Mouse (Mus musculus) cerebellum, adult 2 months (tissue): ENCODE results near the gene Aspscr1. TPM values are rescaled to one million over a fixed set of nuclear protein-coding genes. Genes with fewer than 3 reads are reported as not detected.
A peak's percentile ranks its signal among the peaks of the same experiment; 100 is the strongest.

Experiments
- DNase-seq, 2 experiments: peaks; one replicate each; pipeline ENCODE4 v3.0.0; 2021
- H3K27ac ChIP-seq: fragments of 200-500 bp; 2 replicates; pipeline ENCODE4 v1.5.1; 2012; ENCODE audit warnings: low read length, control low read depth, inconsistent platforms; ENCODE audit not compliant: insufficient read depth
- H3K27me3 ChIP-seq: fragments of 200-500 bp; 2 replicates; pipeline ENCODE4 v1.6.1; 2012; ENCODE audit warnings: inconsistent platforms, mild to moderate bottlenecking, low read length, moderate library complexity; ENCODE audit not compliant: control insufficient read depth, insufficient read depth
- H3K4me1 ChIP-seq: fragments of 200-500 bp; 2 replicates; pipeline ENCODE4 v1.6.1; 2011; ENCODE audit warnings: low read length; ENCODE audit not compliant: control insufficient read depth, insufficient read depth
- H3K4me3 ChIP-seq: fragments of 200-500 bp; replicated peaks from 2 replicates; pipeline ENCODE3; 2011; ENCODE audit warnings: mild to moderate bottlenecking, low read depth, low read length, control low read depth; ENCODE audit not compliant: insufficient read depth
- CTCF ChIP-seq: fragments of 200-500 bp; IDR thresholded peaks from 2 replicates; pipeline ENCODE4 v1.5.1; 2011; ENCODE audit warnings: low read depth, mild to moderate bottlenecking, control low read depth, low read length, moderate library complexity, borderline replicate concordance; ENCODE audit not compliant: insufficient read depth
- POLR2A ChIP-seq: fragments of 200-500 bp; IDR thresholded peaks from 2 replicates; pipeline ENCODE4 v1.6.1; 2011; ENCODE audit warnings: low read length, control low read depth, borderline replicate concordance; ENCODE audit not compliant: insufficient read depth
- WGBS: fragments of 180-500 bp; shearing (Covaris S2); methylation state at CpG from one replicate; pipeline ENCODE4 v1.1.7; 2018; 5-methylcytosine and 5-hydroxymethylcytosine counted together
- polyA plus RNA-seq: library from polyadenylated mRNA; depleted of rRNA; stranded (reverse); fragments of >200 nt; gene quantifications from 2 replicates; pipeline ENCODE4 v1.2.3, GENCODE M21; 2012

The Aspscr1 gene
- polyA plus RNA-seq, 1 experiment = 56.1 TPM

GRCm38 (mm10) chr11:120714546-120714945 lies 41.8 kb downstream of the Aspscr1 start:
- Histone ChIP-seq H3K4me1 (peaks cover 12% of the 10 kb centered on the region), H3K27me3 (no peaks in the 10 kb centered on the region), H3K27ac (no peak overlapping the region), H3K4me3 (peak overlapping the region; percentile 80)
- TF ChIP-seq POLR2A (no peak), CTCF (no peak)
- DNase-seq = no peak
- WGBS = 43% methylated on average over 10 of the region's 10 CpGs

- no peak overlapping the region for H3K27ac ChIP-seq
- no peak for TF ChIP-seq CTCF
- no peak for TF ChIP-seq POLR2A
- H3K4me3 ChIP-seq = no peak overlapping the region
- 61% methylated on average over 9 of the region's 9 CpGs for WGBS
- H3K27me3 ChIP-seq = no peaks in the 10 kb centered on the region
- DNase-seq = no peak
- peaks cover 12% of the 10 kb centered on the region for H3K4me1 ChIP-seq
Observed at GRCm38 (mm10) chr11:120715131-120715530, 42.4 kb downstream of the Aspscr1 start.

- Histone ChIP-seq H3K4me3 (no peak overlapping the region), H3K4me1 (peaks cover 11% of the 10 kb centered on the region), H3K27ac (no peak overlapping the region), H3K27me3 (no peaks in the 10 kb centered on the region)
- DNase-seq = no peak
- 64% methylated on average over 9 of the region's 9 CpGs for WGBS
- TF ChIP-seq CTCF = no peak
Observed at GRCm38 (mm10) chr11:120719242-120719641, 46.5 kb downstream of the Aspscr1 start.

GRCm38 (mm10) chr11:120719841-120720376 lies 47.1 kb downstream of the Aspscr1 start:
- Histone ChIP-seq H3K4me3 (no peak overlapping the region), H3K4me1 (peaks cover 5% of the 10 kb centered on the region; the same call in 1 of the 2 replicates), H3K27ac (no peak overlapping the region), H3K27me3 (no peaks in the 10 kb centered on the region)
- TF ChIP-seq POLR2A (no peak), CTCF (no peak)
- WGBS = 53% methylated on average over 13 of the region's 13 CpGs
- DNase-seq = peak in 1 of 2 experiments; percentile 27

- no peak overlapping the region for H3K27ac ChIP-seq
- H3K27me3 ChIP-seq = no peaks in the 10 kb centered on the region
- WGBS = 4% methylated on average over 17 of the region's 17 CpGs
- DNase-seq = peak; percentile 87 to 94
- H3K4me3 ChIP-seq = peak overlapping the region; percentile 52
- H3K4me1 ChIP-seq = peaks cover 5% of the 10 kb centered on the region; the same call in 1 of the 2 replicates
- peak; percentile 99 for TF ChIP-seq CTCF
- no peak for TF ChIP-seq POLR2A
Observed at GRCm38 (mm10) chr11:120720450-120720849, 47.7 kb downstream of the Aspscr1 start.

- 1% methylated on average over 90 of the region's 90 CpGs for WGBS
- DNase-seq = peak; percentile 76 to 77
- Histone ChIP-seq H3K27me3 (no peaks in the 10 kb centered on the region), H3K4me1 (peaks cover 5% of the 10 kb centered on the region), H3K27ac (no peak within 1 kb of the TSS), H3K4me3 (peak within 1 kb of the TSS; percentile 55)
- peak; percentile 20; the same call in 1 of the 2 replicates for TF ChIP-seq POLR2A
- no peak for TF ChIP-seq CTCF
Observed at GRCm38 (mm10) chr11:120721124-120722066, 48.6 kb downstream of the Aspscr1 start, which contains the start of gene Rac3. Rac3 (plus strand) TSS chr11:120721470.

- TF ChIP-seq POLR2A (no peak), CTCF (no peak)
- Histone ChIP-seq H3K27me3 (no peaks in the 10 kb centered on the region), H3K27ac (no peak overlapping the region), H3K4me3 (peak overlapping the region; percentile 55), H3K4me1 (peaks cover 5% of the 10 kb centered on the region)
- WGBS = 17% methylated on average over 21 of the region's 21 CpGs
- DNase-seq = no peak
Observed at GRCm38 (mm10) chr11:120722067-120722630, 49.4 kb downstream of the Aspscr1 start.
